Mouse (Mus musculus) neural tube, embryonic 14.5 days (tissue): Measurements from ENCODE around the gene Perm1. TPM values are rescaled to one million over a fixed set of nuclear protein-coding genes. Genes with fewer than 3 reads are reported as not detected.

Source experiments
- ATAC-seq: fragments of 200-750 bp; cut with Nextera tagmentation; 2 replicates; pipeline ENCODE4 v1.8.0; 2017; ENCODE audit warnings: low read depth, mild to moderate bottlenecking, moderate TSS enrichment, moderate library complexity
- H3K27ac ChIP-seq: fragments of 300-500 bp; sonication (generic); 2 replicates; pipeline ENCODE4 v1.5.1; 2014; ENCODE audit warnings: low read depth, mild to moderate bottlenecking, control low read depth, low read length, moderate library complexity, mixed read lengths
- H3K27me3 ChIP-seq: fragments of 300-500 bp; sonication (generic); 2 replicates; pipeline ENCODE4 v1.6.1; 2014; ENCODE audit warnings: low read length; ENCODE audit not compliant: control insufficient read depth, insufficient read depth
- H3K36me3 ChIP-seq: fragments of 300-500 bp; sonication (generic); 2 replicates; pipeline ENCODE4 v1.6.1; 2014; ENCODE audit warnings: low read length, mixed read lengths; ENCODE audit not compliant: control insufficient read depth, insufficient read depth
- H3K4me1 ChIP-seq: fragments of 300-500 bp; sonication (generic); 2 replicates; pipeline ENCODE4 v1.6.1; 2014; ENCODE audit warnings: low read length; ENCODE audit not compliant: control insufficient read depth, insufficient read depth
- H3K4me2 ChIP-seq: fragments of 300-500 bp; sonication (generic); 2 replicates; pipeline ENCODE4 v1.6.1; 2014; ENCODE audit warnings: mild to moderate bottlenecking, low read depth, low read length, control low read depth
- H3K4me3 ChIP-seq: fragments of 300-500 bp; sonication (generic); 2 replicates; pipeline ENCODE4 v1.5.1; 2014; ENCODE audit warnings: low read depth, low read length, control low read depth, mixed read lengths
- H3K9ac ChIP-seq: fragments of 300-500 bp; sonication (generic); replicated peaks from 2 replicates; pipeline ENCODE4 v1.6.1; 2014; ENCODE audit warnings: low read depth, mild to moderate bottlenecking, control low read depth, low read length, mixed read lengths
- H3K9me3 ChIP-seq: fragments of 300-500 bp; sonication (generic); 2 replicates; pipeline ENCODE4 v1.6.1; 2016; ENCODE audit warnings: low read length; ENCODE audit not compliant: control insufficient read depth
- WGBS: fragments of 180-500 bp; shearing (Covaris S2); extraction: QIAGEN DNeasy Blood & Tissue Kit; methylation state at CpG from one replicate; pipeline ENCODE4 v1.1.7; 2014; 5-methylcytosine and 5-hydroxymethylcytosine counted together
- polyA plus RNA-seq: library from polyadenylated mRNA; unstranded; fragments of >200 nt; fragmentation: Nextera tagmentation; extraction: Ambion mirVana; gene quantifications from 2 replicates; pipeline ENCODE4 v1.2.1, GENCODE M21; 2014

The Perm1 gene
- 2.2 and 2.9 TPM in 2 replicates for polyA plus RNA-seq

- ATAC-seq = no peak
- WGBS = 76% methylated on average over 4 of the region's 4 CpGs
Measured at GRCm38 (mm10) chr4:156215649-156216048, at the start of gene Perm1. Gene Perm1, plus strand, starts transcription at chr4:156215868.

DNA sequence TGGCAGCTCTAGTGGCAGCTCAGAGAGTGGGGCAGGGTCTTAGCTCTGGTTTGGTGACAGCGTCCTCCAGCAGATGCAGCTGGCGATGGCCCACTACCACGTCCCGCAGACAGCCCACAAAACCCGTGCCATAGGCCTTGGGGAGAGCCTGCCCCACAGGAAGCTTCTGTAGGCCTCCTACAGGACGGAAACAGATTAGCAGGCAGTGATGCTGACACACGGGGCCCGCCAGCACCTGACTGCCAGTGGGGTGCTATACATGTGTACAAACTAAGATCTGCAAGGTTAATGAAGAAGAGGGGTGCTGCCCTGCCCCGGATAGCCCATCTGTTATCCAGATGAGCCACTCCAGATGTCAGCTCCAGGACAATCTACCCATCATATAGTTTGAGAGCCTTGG lies 49.2 kb upstream of the Perm1 start:
- Histone ChIP-seq H3K4me2 (no peak overlapping the region), H3K27ac (no peak overlapping the region), H3K9me3 (no peaks in the 10 kb centered on the region), H3K36me3 (peaks cover 75% of the 10 kb centered on the region), H3K4me1 (no peaks in the 10 kb centered on the region), H3K9ac (no peak overlapping the region), H3K27me3 (no peaks in the 10 kb centered on the region), H3K4me3 (no peak overlapping the region)
- ATAC-seq = no peak
- WGBS = 94% methylated on average over 9 of the region's 9 CpGs

More at GRCm38 (mm10) chr4:156215649-156216048, at the start of gene Perm1:
- Histone ChIP-seq H3K36me3 (no peaks in the 10 kb centered on the region), H3K27ac (no peak within 1 kb of the TSS), H3K27me3 (no peaks in the 10 kb centered on the region), H3K4me2 (no peak within 1 kb of the TSS), H3K9ac (no peak within 1 kb of the TSS), H3K4me1 (no peaks in the 10 kb centered on the region), H3K4me3 (no peak within 1 kb of the TSS), H3K9me3 (no peaks in the 10 kb centered on the region)

DNA sequence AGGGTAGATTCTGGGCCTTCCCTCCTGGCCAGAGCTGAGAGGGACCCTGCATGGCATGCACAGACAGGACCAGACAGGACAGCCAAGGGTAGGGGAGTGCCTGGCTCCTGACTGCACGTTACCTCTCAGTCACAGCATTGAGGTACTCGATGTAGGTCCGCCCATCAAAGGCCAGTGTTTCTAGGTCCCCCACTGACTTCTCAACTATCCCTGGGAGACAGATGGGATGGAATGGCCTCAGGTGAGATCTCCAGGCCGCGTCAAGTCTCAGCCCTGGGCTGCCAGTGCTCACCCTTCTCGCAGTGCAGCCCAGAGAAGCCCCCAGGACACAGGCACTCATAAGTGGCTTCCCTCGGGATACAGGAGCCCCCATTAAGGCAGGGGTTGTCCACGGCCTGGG lies 47.1 kb upstream of the Perm1 start:
- peaks cover 92% of the 10 kb centered on the region for H3K36me3 ChIP-seq
- no peak overlapping the region for H3K27ac ChIP-seq
- H3K4me2 ChIP-seq = no peak overlapping the region
- H3K9ac ChIP-seq = no peak overlapping the region
- ATAC-seq = no peak
- no peaks in the 10 kb centered on the region for H3K4me1 ChIP-seq
- no peaks in the 10 kb centered on the region for H3K9me3 ChIP-seq
- WGBS = 95% methylated on average over 8 of the region's 8 CpGs
- no peaks in the 10 kb centered on the region for H3K27me3 ChIP-seq
- no peak overlapping the region for H3K4me3 ChIP-seq

DNA sequence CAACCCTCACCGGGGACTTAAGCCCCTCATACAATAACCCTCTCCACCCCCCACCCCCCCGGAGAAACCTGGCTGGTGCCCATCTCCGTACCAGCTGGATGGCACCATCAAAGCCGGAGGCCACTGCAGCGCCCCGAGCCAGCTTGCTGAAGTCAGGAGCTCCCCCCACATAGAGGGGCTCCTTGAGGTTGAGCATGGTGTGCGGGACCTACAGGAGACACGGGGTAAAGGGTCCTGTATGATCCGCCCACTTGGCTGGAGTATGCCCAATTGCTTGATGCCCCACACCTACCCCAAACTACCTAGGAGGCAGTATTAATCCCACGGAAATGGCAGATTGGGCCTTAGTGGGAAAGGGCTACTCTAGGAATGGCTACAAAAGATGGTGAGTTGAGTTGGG lies 46.5 kb upstream of the Perm1 start:
- Histone ChIP-seq H3K4me2 (no peak overlapping the region), H3K27me3 (no peaks in the 10 kb centered on the region), H3K9ac (no peak overlapping the region), H3K27ac (no peak overlapping the region), H3K9me3 (no peaks in the 10 kb centered on the region), H3K36me3 (peaks cover 92% of the 10 kb centered on the region), H3K4me3 (no peak overlapping the region), H3K4me1 (no peaks in the 10 kb centered on the region)
- WGBS = 92% methylated on average over 10 of the region's 10 CpGs
- ATAC-seq = no peak

DNA sequence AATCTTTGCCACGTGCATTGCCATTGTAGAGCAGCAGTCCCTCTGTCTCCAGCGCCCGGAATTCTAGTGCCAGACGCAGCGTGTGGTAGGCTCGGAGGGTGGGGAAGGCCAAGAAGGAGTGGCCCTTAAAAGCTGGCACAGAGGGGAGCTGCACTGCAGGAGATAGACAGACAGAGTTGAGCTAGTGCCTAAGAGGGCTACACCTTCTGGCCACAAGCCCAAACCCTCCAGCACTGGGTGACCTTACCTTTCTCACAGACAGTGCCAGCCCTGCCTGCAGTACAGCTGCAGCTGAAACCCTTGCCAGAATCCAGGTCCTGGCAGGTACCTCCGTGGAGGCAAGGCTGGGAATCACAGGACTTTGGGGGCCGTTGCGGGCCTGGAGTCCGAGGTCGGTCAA lies 43.8 kb upstream of the Perm1 start:
- H3K27me3 ChIP-seq = no peaks in the 10 kb centered on the region
- H3K9me3 ChIP-seq = no peaks in the 10 kb centered on the region
- H3K27ac ChIP-seq = no peak overlapping the region
- no peak overlapping the region for H3K4me3 ChIP-seq
- 98% methylated on average over 11 of the region's 11 CpGs for WGBS
- H3K36me3 ChIP-seq = peaks cover 98% of the 10 kb centered on the region
- H3K9ac ChIP-seq = no peak overlapping the region
- ATAC-seq = no peak
- H3K4me1 ChIP-seq = no peaks in the 10 kb centered on the region
- no peak overlapping the region for H3K4me2 ChIP-seq

DNA sequence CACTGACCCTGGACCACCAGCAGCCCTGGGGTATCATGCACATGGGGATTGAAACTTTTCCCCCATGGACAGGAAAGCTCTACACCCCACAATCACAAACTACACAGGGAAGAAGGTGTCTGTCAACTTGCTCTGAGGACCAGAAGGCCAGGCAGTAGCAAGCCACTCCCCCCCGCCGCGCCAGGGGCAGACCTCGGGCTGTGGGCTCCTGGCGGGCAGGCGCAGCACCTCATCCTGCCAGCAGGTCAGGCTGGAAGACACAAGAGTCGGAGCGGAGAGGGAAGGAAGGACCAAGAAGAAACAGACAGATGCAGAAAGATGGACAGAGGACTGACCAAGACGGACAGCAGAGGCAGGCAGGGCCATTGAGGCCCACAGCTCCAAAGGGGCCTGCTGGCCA lies 38.0 kb upstream of the Perm1 start:
- 94% methylated on average over 9 of the region's 9 CpGs for WGBS
- H3K4me3 ChIP-seq = no peak overlapping the region
- no peak overlapping the region for H3K4me2 ChIP-seq
- no peaks in the 10 kb centered on the region for H3K9me3 ChIP-seq
- H3K4me1 ChIP-seq = peaks cover 21% of the 10 kb centered on the region
- no peaks in the 10 kb centered on the region for H3K27me3 ChIP-seq
- ATAC-seq = no peak
- no peak overlapping the region for H3K27ac ChIP-seq
- H3K36me3 ChIP-seq = peaks cover 77% of the 10 kb centered on the region
- no peak overlapping the region for H3K9ac ChIP-seq

DNA sequence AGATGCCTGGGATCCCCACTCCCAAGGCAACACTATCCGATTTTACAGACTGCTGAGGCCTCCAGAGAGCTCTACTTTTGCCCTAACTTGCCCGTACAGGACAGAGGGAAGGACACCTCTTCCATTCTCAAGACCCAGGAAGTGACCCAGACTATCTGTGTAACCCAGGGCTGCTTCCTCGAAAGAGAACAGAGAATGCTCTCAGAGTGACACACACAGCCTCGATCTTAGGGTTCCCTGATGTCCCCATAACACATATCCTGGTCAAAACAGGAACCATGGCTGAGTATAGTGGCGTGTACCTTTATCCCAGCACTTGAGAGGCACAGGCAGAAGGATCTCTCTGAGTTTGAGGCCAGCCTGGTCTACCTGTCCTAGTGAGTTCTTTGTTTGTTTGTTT lies 31.9 kb upstream of the Perm1 start:
- Histone ChIP-seq H3K27me3 (no peaks in the 10 kb centered on the region), H3K9me3 (no peaks in the 10 kb centered on the region), H3K27ac (no peak overlapping the region), H3K4me1 (peaks cover 76% of the 10 kb centered on the region), H3K36me3 (peaks cover 18% of the 10 kb centered on the region), H3K4me2 (peak overlapping the region; percentile 83), H3K9ac (0 out of 2 replicates have a peak overlapping the region, but pooled peaks have one; percentile 17), H3K4me3 (peak overlapping the region; percentile 55)
- ATAC-seq = no peak
- 85% methylated on average over 5 of the region's 5 CpGs for WGBS

DNA sequence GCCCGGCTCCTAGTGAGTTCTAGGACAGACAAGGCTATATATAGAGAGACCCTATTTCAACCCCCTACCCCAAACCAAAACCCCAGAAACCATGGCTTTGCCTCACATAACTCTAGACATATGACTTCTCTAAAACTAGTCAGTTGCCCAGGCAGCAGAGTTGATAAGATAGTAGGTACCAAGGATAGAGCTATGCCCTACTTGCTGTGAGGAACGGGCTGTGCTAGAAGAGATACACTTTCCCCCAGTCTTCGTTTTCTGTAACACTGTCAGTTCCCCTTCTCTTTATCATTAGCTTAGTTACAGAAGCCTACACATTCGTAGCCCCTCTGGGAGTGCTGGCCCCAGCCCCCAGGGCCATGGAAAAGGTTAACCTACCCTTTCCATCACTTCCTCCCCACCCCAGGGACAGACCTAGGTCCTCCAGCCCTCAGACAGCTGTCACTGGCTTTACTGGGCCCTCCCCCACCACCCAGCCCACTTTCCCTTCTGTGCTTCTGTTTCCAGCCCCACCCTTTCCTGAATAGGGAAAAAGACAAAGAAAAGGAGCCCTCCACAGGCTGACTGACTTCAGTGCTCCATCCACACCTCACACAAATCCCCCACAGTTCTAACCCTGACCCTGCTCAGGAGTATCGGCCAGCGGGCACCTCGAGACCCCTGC lies 31.2 kb upstream of the Perm1 start:
- Histone ChIP-seq H3K4me1 (peaks cover 83% of the 10 kb centered on the region), H3K27me3 (no peaks in the 10 kb centered on the region), H3K9me3 (no peaks in the 10 kb centered on the region), H3K4me3 (peak overlapping the region; percentile 55), H3K27ac (peak overlapping the region; percentile 94), H3K36me3 (peaks cover 11% of the 10 kb centered on the region), H3K9ac (peak overlapping the region; percentile 84), H3K4me2 (peak overlapping the region; percentile 83)
- no peak for ATAC-seq
- 75% methylated on average over 7 of the region's 7 CpGs for WGBS

DNA sequence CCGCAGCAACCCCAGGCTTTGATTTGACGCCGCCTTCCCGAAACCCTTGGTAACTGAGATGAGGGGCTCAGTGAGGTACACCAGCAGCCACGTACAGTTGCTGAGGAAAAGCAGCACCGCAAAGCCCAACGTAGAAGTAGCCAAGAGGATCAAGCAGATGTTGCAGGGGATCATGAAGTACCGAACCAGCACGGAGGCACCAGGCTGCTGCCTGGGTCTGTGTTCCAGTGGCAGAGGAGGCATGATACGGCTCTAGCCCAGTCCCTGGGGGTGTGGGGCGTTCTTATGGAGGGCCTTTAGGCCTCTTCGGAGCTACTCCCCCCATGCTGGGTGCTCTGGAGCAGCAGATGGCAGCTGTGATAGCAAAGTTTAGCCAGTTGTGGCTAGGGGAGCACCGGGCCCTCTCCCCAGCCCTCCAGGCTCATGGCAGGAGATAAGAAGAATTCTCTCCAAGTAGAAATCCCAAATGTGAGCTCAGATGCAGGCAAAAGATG lies 30.2 kb upstream of the Perm1 start:
- peak overlapping the region; percentile 83 for H3K4me2 ChIP-seq
- H3K9ac ChIP-seq = peak overlapping the region; percentile 84
- 52% methylated on average over 13 of the region's 13 CpGs for WGBS
- peak overlapping the region; percentile 94 for H3K27ac ChIP-seq
- peaks cover 84% of the 10 kb centered on the region for H3K4me1 ChIP-seq
- H3K36me3 ChIP-seq = peaks cover 5% of the 10 kb centered on the region; the same call in 1 of the 2 replicates
- H3K27me3 ChIP-seq = no peaks in the 10 kb centered on the region
- peak; percentile 7; the same call in 1 of the 2 replicates for ATAC-seq
- H3K4me3 ChIP-seq = peak overlapping the region; percentile 55
- H3K9me3 ChIP-seq = no peaks in the 10 kb centered on the region
